Mouse (Mus musculus): ENCODE measurements around the gene Hip1r. TPM values are rescaled to one million over a fixed set of nuclear protein-coding genes. Genes with fewer than 3 reads are reported as not detected.

Gene Hip1r
- polyA plus RNA-seq, 1 experiment, result 10.5 TPM

DNA sequence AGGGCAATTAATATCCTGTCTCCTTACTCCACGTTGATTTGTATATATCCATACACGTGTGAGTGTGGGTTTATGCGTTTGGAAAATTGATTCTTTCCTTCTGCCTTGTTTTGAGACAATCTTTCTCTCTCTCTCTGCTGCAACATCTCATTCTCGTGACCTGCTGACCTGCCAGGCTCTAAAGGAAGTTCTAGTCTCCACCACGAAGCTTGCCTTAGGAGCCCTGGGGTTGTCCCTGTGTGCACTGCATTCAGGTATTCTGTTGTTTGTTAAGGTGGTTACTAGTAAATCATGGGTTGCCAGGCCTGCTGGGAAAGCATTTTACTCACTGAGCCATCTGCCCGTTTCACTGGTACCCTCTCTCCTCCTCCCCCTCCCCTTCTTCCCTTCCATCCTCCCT is 62.9 kb downstream of the Hip1r start:
- Histone ChIP-seq H3K4me2 (ENCODE audit: low read depth) (no peak overlapping the region), H3K36me3 (ENCODE audit: control insufficient read depth, insufficient read depth) (no peaks in the 10 kb centered on the region), H3K27me3 (ENCODE audit: control insufficient read depth, insufficient read depth, insufficient read length) (no peaks in the 10 kb centered on the region), H3ac (ENCODE audit: control insufficient read depth, insufficient read length) (no peak overlapping the region), H3K4me3 (no peak overlapping the region), H3K79me2 (ENCODE audit: control insufficient read depth, insufficient read depth) (peaks cover 6% of the 10 kb centered on the region)
- TF ChIP-seq MYOG (IDR thresholded peaks at IDR 0.05; ENCODE audit: control insufficient read depth in 1 of 3, insufficient read depth in 1 of 3, insufficient read length in 2 of 3, low read depth in 2 of 3) (no peak), MAX (IDR thresholded peaks at IDR 0.05; ENCODE audit: low read depth) (no peak), MYOD1 (IDR thresholded peaks at IDR 0.05; ENCODE audit: control insufficient read depth in 1 of 3, insufficient read length in 2 of 3, low read depth in 2 of 3) (no peak), E2F4 (IDR thresholded peaks at IDR 0.05; ENCODE audit: insufficient read depth) (no peak), SRF (IDR thresholded peaks at IDR 0.05; ENCODE audit: control insufficient read depth, insufficient read length, low read depth) (no peak), USF1 (IDR thresholded peaks at IDR 0.05; ENCODE audit: low read depth) (no peak), POLR2AphosphoS2 (IDR thresholded peaks at IDR 0.05; ENCODE audit: insufficient read length, low read depth) (no peak), REST (IDR thresholded peaks at IDR 0.05; ENCODE audit: insufficient read depth, insufficient read length) (no peak), TCF3 (IDR thresholded peaks at IDR 0.05; ENCODE audit: insufficient read length, low read depth) (no peak), TCF12 (IDR thresholded peaks at IDR 0.05; ENCODE audit: insufficient read depth, poor library complexity, severe bottlenecking) (no peak), POLR2A (IDR thresholded peaks at IDR 0.05; ENCODE audit: insufficient read length, low read depth) (no peak), CEBPB (IDR thresholded peaks at IDR 0.05; ENCODE audit: insufficient read depth, poor library complexity, severe bottlenecking) (no peak)

DNA sequence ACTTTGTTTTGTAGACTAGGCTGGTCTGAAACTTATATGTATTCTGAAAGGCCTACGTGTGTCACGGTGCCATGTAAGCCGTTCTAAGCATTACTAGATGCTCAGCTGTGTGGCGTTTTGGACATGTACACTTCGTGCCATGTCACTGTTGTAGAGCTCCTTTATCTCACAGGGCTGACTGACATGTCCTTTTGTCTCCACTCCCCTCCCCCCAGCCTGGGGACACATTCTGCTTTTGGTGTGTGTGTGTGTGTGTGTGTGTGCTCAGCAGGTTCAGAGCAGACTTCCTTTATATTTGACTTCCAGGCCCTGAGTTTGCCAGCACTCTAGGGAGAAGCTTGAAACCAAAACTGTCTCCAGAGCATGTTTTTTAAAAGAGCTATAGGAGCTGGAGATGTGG is 63.4 kb downstream of the Hip1r start:
- Histone ChIP-seq H3K79me2 (ENCODE audit: control insufficient read depth, insufficient read depth) (peaks cover under 1% of the 10 kb centered on the region), H3K4me2 (ENCODE audit: low read depth) (no peak overlapping the region), H3K4me3 (no peak overlapping the region), H3K27me3 (ENCODE audit: control insufficient read depth, insufficient read depth, insufficient read length) (no peaks in the 10 kb centered on the region), H3ac (ENCODE audit: control insufficient read depth, insufficient read length) (no peak overlapping the region), H3K36me3 (ENCODE audit: control insufficient read depth, insufficient read depth) (no peaks in the 10 kb centered on the region)
- no peak for TF ChIP-seq CEBPB (IDR thresholded peaks at IDR 0.05; ENCODE audit: insufficient read depth, poor library complexity, severe bottlenecking)
- no peak for TF ChIP-seq TCF12 (IDR thresholded peaks at IDR 0.05; ENCODE audit: insufficient read depth, poor library complexity, severe bottlenecking)
- TF ChIP-seq SRF (IDR thresholded peaks at IDR 0.05; ENCODE audit: control insufficient read depth, insufficient read length, low read depth), result no peak
- TF ChIP-seq E2F4 (IDR thresholded peaks at IDR 0.05; ENCODE audit: insufficient read depth), result no peak
- TF ChIP-seq MAX (IDR thresholded peaks at IDR 0.05; ENCODE audit: low read depth), result no peak
- no peak for TF ChIP-seq REST (IDR thresholded peaks at IDR 0.05; ENCODE audit: insufficient read depth, insufficient read length)
- TF ChIP-seq POLR2A (IDR thresholded peaks at IDR 0.05; ENCODE audit: insufficient read length, low read depth), result no peak
- TF ChIP-seq TCF3 (IDR thresholded peaks at IDR 0.05; ENCODE audit: insufficient read length, low read depth), result no peak
- no peak for TF ChIP-seq MYOD1 (IDR thresholded peaks at IDR 0.05; ENCODE audit: control insufficient read depth in 1 of 3, insufficient read length in 2 of 3, low read depth in 2 of 3)
- TF ChIP-seq MYOG (IDR thresholded peaks at IDR 0.05; ENCODE audit: control insufficient read depth in 1 of 3, insufficient read depth in 1 of 3, insufficient read length in 2 of 3, low read depth in 2 of 3), result no peak
- no peak for TF ChIP-seq USF1 (IDR thresholded peaks at IDR 0.05; ENCODE audit: low read depth)

DNA sequence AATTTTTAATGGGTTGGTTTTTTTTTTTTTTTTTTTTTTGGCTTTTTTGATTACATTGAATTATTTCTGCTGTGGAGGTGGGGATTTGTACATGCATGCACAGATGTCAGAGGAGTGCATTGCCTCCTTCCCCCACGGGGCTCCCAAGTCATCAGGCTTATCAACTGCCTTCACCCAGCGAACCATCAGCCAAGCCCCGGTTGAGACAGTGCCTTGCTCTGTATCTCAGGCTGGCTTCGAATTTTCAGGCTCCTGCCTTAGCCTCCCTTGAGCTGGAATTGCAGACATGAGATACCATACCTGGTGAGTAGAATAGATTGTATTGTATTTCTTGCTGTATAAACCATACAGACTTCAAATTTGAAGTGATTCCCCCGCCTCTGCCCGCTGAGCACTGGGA is 66.2 kb downstream of the Hip1r start:
- Histone ChIP-seq H3K4me3 (no peak overlapping the region), H3K36me3 (ENCODE audit: control insufficient read depth, insufficient read depth) (no peaks in the 10 kb centered on the region), H3K27me3 (ENCODE audit: control insufficient read depth, insufficient read depth, insufficient read length) (no peaks in the 10 kb centered on the region), H3K4me2 (ENCODE audit: low read depth) (no peak overlapping the region), H3ac (ENCODE audit: control insufficient read depth, insufficient read length) (no peak overlapping the region), H3K79me2 (ENCODE audit: control insufficient read depth, insufficient read depth) (no peaks in the 10 kb centered on the region)
- no peak for TF ChIP-seq SRF (IDR thresholded peaks at IDR 0.05; ENCODE audit: control insufficient read depth, insufficient read length, low read depth)
- TF ChIP-seq USF1 (IDR thresholded peaks at IDR 0.05; ENCODE audit: low read depth), result no peak
- TF ChIP-seq CEBPB (IDR thresholded peaks at IDR 0.05; ENCODE audit: insufficient read depth, poor library complexity, severe bottlenecking), result no peak
- no peak for TF ChIP-seq MAX (IDR thresholded peaks at IDR 0.05; ENCODE audit: low read depth)
- TF ChIP-seq MYOD1 (IDR thresholded peaks at IDR 0.05; ENCODE audit: control insufficient read depth in 1 of 3, insufficient read length in 2 of 3, low read depth in 2 of 3), result no peak
- no peak for TF ChIP-seq POLR2A (IDR thresholded peaks at IDR 0.05; ENCODE audit: insufficient read length, low read depth)
- TF ChIP-seq REST (IDR thresholded peaks at IDR 0.05; ENCODE audit: insufficient read depth, insufficient read length), result no peak
- no peak for TF ChIP-seq POLR2AphosphoS2 (IDR thresholded peaks at IDR 0.05; ENCODE audit: insufficient read length, low read depth)
- TF ChIP-seq TCF3 (IDR thresholded peaks at IDR 0.05; ENCODE audit: insufficient read length, low read depth), result no peak
- no peak for TF ChIP-seq MYOG (IDR thresholded peaks at IDR 0.05; ENCODE audit: control insufficient read depth in 1 of 3, insufficient read depth in 1 of 3, insufficient read length in 2 of 3, low read depth in 2 of 3)
- TF ChIP-seq TCF12 (IDR thresholded peaks at IDR 0.05; ENCODE audit: insufficient read depth, poor library complexity, severe bottlenecking), result no peak
- no peak for TF ChIP-seq E2F4 (IDR thresholded peaks at IDR 0.05; ENCODE audit: insufficient read depth)

DNA sequence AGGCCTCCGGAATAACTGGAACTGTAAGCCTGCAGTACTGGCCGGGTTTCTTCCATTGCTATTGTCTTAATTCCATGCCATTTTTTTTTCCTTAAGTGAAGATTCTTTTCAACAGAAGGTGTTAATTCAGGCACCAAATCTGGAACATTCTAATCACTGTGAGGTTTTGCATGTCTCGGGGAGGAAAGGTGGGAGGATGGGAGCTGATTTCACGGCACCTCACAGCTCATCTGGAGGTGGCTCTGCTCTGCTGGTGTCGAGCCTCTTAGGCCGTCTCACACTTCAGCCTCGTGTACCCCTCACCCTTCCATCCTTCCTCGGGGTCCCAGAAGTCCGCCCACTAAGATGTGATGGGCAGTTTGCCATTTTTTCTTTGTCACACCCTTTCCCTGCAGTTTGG is 67.7 kb downstream of the Hip1r start:
- Histone ChIP-seq H3K27me3 (ENCODE audit: control insufficient read depth, insufficient read depth, insufficient read length) (no peaks in the 10 kb centered on the region), H3K79me2 (ENCODE audit: control insufficient read depth, insufficient read depth) (no peaks in the 10 kb centered on the region), H3K4me2 (ENCODE audit: low read depth) (no peak overlapping the region), H3K4me3 (no peak overlapping the region), H3K36me3 (ENCODE audit: control insufficient read depth, insufficient read depth) (no peaks in the 10 kb centered on the region), H3ac (ENCODE audit: control insufficient read depth, insufficient read length) (no peak overlapping the region)
- TF ChIP-seq SRF (IDR thresholded peaks at IDR 0.05; ENCODE audit: control insufficient read depth, insufficient read length, low read depth) (no peak), USF1 (IDR thresholded peaks at IDR 0.05; ENCODE audit: low read depth) (no peak), E2F4 (IDR thresholded peaks at IDR 0.05; ENCODE audit: insufficient read depth) (no peak), POLR2A (IDR thresholded peaks at IDR 0.05; ENCODE audit: insufficient read length, low read depth) (no peak), CEBPB (IDR thresholded peaks at IDR 0.05; ENCODE audit: insufficient read depth, poor library complexity, severe bottlenecking) (no peak), POLR2AphosphoS2 (IDR thresholded peaks at IDR 0.05; ENCODE audit: insufficient read length, low read depth) (no peak), TCF12 (IDR thresholded peaks at IDR 0.05; ENCODE audit: insufficient read depth, poor library complexity, severe bottlenecking) (no peak), MYOG (IDR thresholded peaks at IDR 0.05; ENCODE audit: control insufficient read depth in 1 of 3, insufficient read depth in 1 of 3, insufficient read length in 2 of 3, low read depth in 2 of 3) (no peak), MYOD1 (IDR thresholded peaks at IDR 0.05; ENCODE audit: control insufficient read depth in 1 of 3, insufficient read length in 2 of 3, low read depth in 2 of 3) (no peak), MAX (IDR thresholded peaks at IDR 0.05; ENCODE audit: low read depth) (no peak), REST (IDR thresholded peaks at IDR 0.05; ENCODE audit: insufficient read depth, insufficient read length) (no peak), TCF3 (IDR thresholded peaks at IDR 0.05; ENCODE audit: insufficient read length, low read depth) (no peak)

Measured in myocyte (in vitro differentiated cells).